Mouse (Mus musculus) kidney, embryonic 14.5 days (tissue): Measurements from ENCODE around the gene Ccdc149. TPM values are rescaled to one million over a fixed set of nuclear protein-coding genes. Genes with fewer than 3 reads are reported as not detected.

Source experiments
- ATAC-seq: fragments of 200-750 bp; cut with Nextera tagmentation; 2 replicates; pipeline ENCODE4 v1.8.0; 2017; ENCODE audit warnings: moderate number of reproducible peaks, mild to moderate bottlenecking, moderate TSS enrichment, moderate library complexity; ENCODE audit not compliant: low FRiP score, low TSS enrichment
- H3K27ac ChIP-seq: fragments of 300-500 bp; sonication (generic); 2 replicates; pipeline ENCODE4 v1.5.1; 2014; ENCODE audit warnings: low read depth, mild to moderate bottlenecking, low read length, moderate library complexity, mixed read lengths
- H3K27me3 ChIP-seq: fragments of 300-500 bp; sonication (generic); 2 replicates; pipeline ENCODE4 v1.6.1; 2014; ENCODE audit warnings: mild to moderate bottlenecking, low read length; ENCODE audit not compliant: control insufficient read depth, insufficient read depth
- H3K36me3 ChIP-seq: fragments of 300-500 bp; sonication (generic); 2 replicates; pipeline ENCODE4 v1.6.1; 2014; ENCODE audit warnings: low read length, mixed read lengths; ENCODE audit not compliant: control insufficient read depth, insufficient read depth
- H3K4me1 ChIP-seq: fragments of 300-500 bp; sonication (generic); 2 replicates; pipeline ENCODE4 v1.6.1; 2014; ENCODE audit warnings: low read length, mixed read lengths; ENCODE audit not compliant: control insufficient read depth, insufficient read depth
- H3K4me2 ChIP-seq: fragments of 300-500 bp; sonication (generic); replicated peaks from 2 replicates; pipeline ENCODE4 v1.6.1; 2014; ENCODE audit warnings: low read depth, mild to moderate bottlenecking, low read length
- H3K4me3 ChIP-seq: fragments of 300-500 bp; sonication (generic); 2 replicates; pipeline ENCODE4 v1.5.1; 2014; ENCODE audit warnings: mild to moderate bottlenecking, low read length
- H3K9ac ChIP-seq: fragments of 300-500 bp; sonication (generic); 2 replicates; pipeline ENCODE4 v1.6.1; 2014; ENCODE audit warnings: low read depth, mild to moderate bottlenecking, low read length, moderate library complexity
- H3K9me3 ChIP-seq: fragments of 300-500 bp; sonication (generic); 2 replicates; pipeline ENCODE4 v1.6.1; 2016; ENCODE audit warnings: low read length; ENCODE audit not compliant: control insufficient read depth
- WGBS: fragments of 180-500 bp; shearing (Covaris S2); extraction: QIAGEN DNeasy Blood & Tissue Kit; methylation state at CpG from one replicate; pipeline ENCODE4 v1.1.7; 2014; 5-methylcytosine and 5-hydroxymethylcytosine counted together
- polyA plus RNA-seq: library from polyadenylated mRNA; unstranded; fragments of >200 nt; fragmentation: Nextera tagmentation; extraction: Ambion mirVana; gene quantifications from 2 replicates; pipeline ENCODE4 v1.2.1, GENCODE M21; 2014

The Ccdc149 gene
- polyA plus RNA-seq, 1 experiment from 2014 or later, result 2.1 TPM

DNA sequence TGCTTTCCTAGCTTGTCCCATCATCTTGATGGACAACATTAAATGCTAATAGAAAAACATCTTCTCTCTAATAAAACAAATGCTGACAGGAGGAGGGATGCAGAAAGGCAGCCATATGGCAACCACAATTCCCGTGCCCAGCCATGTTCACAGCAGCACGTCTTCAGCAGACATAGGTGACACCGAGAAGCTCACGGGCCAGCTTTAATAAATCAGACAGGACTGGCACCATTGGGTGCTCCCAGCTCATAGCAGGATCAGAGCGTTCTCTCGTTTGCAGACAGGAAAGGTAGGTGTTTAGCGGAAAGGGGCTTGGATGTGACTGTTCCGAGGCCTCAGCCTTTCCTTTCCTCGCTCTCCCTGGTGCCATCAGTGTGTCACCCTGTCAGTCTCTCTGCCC, 95.5 kb downstream of the Ccdc149 start:
- no peak overlapping the region for H3K4me2 ChIP-seq
- 69% methylated on average over 9 of the region's 9 CpGs for WGBS
- H3K27ac ChIP-seq, result no peak overlapping the region
- H3K9me3 ChIP-seq, result no peaks in the 10 kb centered on the region
- H3K9ac ChIP-seq, result no peak overlapping the region
- ATAC-seq, result no peak
- no peaks in the 10 kb centered on the region for H3K4me1 ChIP-seq
- H3K27me3 ChIP-seq, result no peaks in the 10 kb centered on the region
- no peaks in the 10 kb centered on the region for H3K36me3 ChIP-seq
- no peak overlapping the region for H3K4me3 ChIP-seq

DNA sequence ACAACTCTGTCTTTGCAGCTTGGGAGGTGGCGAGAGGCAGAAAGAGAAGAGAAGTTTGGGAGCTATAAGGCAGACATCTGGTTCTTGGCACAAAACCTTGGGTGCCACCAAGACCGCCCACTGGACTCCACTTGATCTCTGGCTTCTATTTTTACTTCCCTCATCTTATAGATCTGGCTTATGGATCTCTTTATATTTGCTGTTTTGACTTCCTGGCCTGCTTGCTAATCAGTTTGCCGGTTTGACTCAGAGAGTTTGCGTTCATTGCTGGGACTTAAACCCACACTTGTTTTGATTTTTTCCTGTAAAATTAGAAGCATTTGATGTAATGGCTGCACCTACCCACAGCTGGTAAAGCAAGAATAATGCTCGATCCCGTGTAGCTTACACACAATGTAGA, 100.4 kb downstream of the Ccdc149 start:
- Histone ChIP-seq H3K4me2 (no peak overlapping the region), H3K27me3 (no peaks in the 10 kb centered on the region), H3K36me3 (no peaks in the 10 kb centered on the region), H3K4me3 (no peak overlapping the region), H3K4me1 (no peaks in the 10 kb centered on the region), H3K9me3 (no peaks in the 10 kb centered on the region), H3K27ac (no peak overlapping the region), H3K9ac (no peak overlapping the region)
- no peak for ATAC-seq
- 86% methylated on average over 6 of the region's 6 CpGs for WGBS

DNA sequence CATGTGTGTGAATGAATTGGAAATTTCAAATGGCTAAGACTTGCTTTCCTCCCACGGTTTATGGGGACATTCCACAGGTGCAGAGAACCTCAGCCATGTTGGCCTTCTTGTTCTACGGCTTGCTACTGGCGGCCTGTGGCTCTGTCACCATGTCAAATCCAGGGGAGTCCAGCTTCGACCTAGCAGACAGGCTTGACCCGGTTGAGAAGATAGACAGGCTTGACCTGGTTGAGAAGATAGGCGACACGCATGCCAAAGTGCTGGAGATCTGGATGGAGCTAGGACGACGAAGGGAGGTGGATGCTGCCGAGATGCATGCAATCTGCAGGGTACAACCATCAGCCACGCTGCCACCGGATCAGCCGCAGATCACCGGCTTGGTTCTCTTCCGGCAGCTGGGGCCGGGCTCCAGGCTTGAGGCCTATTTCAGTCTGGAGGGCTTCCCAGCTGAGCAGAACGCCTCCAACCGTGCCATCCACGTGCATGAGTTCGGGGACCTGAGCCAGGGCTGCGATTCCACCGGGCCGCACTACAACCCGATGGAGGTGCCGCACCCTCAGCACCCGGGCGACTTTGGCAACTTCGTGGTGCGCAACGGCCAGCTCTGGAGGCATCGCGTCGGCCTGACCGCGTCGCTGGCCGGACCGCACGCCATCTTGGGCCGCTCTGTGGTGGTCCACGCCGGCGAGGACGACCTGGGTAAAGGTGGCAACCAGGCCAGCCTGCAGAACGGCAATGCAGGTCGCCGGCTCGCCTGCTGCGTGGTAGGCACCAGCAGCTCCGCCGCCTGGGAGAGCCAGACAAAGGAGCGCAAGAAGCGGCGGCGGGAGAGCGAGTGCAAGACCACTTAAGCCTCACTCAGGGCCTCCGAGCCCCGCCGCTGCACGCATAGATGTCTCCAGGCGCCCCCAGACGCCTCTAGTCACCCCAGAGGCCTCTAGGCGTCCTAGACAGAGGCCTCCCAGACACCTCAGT, 103.2 kb downstream of the Ccdc149 start:
- H3K9ac ChIP-seq, result no peak overlapping the region

DNA sequence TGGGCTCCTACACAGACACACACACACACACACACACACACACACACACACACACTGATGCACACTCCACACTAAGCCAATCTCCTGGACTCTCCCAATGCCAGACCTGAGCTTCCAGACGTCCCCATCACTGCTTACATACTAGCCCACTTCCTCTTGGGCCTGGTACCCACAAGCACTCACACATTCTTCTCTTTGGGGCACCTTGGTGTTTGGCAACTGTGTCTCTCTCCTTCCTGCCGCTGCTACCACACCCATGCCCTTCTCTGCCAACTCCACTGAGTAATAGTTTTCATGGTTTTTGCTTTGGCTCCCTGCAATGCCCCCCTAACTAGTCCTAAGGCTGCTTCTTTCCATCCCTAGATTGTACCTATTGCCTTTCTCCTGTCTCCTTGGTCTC, 104.7 kb downstream of the Ccdc149 start:
- Histone ChIP-seq H3K9me3 (no peaks in the 10 kb centered on the region), H3K4me3 (no peak overlapping the region), H3K27me3 (no peaks in the 10 kb centered on the region), H3K27ac (no peak overlapping the region), H3K9ac (no peak overlapping the region), H3K4me2 (no peak overlapping the region), H3K4me1 (peaks cover 10% of the 10 kb centered on the region; the same call in 1 of the 2 replicates), H3K36me3 (no peaks in the 10 kb centered on the region)
- WGBS, result 74% methylated on average over 2 of the region's 2 CpGs
- no peak for ATAC-seq

More for the DNA sequence above, 103.2 kb downstream of the Ccdc149 start:
- Histone ChIP-seq H3K4me1 (peaks cover 10% of the 10 kb centered on the region; the same call in 1 of the 2 replicates), H3K36me3 (no peaks in the 10 kb centered on the region), H3K4me3 (no peak overlapping the region), H3K9me3 (no peaks in the 10 kb centered on the region), H3K27ac (no peak overlapping the region), H3K4me2 (peak overlapping the region; percentile 24; the same call in 1 of the 2 replicates), H3K27me3 (no peaks in the 10 kb centered on the region)
- WGBS, result 68% methylated on average over 60 of the region's 63 CpGs
- no peak for ATAC-seq

DNA sequence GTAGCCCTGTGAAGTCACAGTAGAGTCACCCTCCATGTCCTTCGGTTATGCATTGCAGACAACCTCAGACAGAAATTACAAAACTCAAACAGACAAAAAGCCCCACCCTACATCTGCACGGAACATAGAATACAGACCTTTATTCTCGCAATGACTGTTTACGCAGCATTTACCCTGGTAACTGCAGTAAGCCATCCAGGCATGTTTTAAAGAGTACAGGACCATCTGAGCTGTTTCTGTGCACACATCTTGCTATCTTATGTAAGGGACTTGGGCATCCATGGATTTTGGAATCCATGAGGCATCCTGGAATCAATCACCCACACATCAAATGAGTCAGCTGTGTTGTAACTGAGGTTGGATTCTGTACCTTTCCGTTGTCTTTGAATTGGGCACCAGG, 105.4 kb downstream of the Ccdc149 start:
- 93% methylated on average over 5 of the region's 5 CpGs for WGBS
- ATAC-seq, result no peak
- Histone ChIP-seq H3K27ac (no peak overlapping the region), H3K4me3 (no peak overlapping the region), H3K4me1 (peaks cover 10% of the 10 kb centered on the region; the same call in 1 of the 2 replicates), H3K27me3 (no peaks in the 10 kb centered on the region), H3K9ac (no peak overlapping the region), H3K36me3 (no peaks in the 10 kb centered on the region), H3K9me3 (no peaks in the 10 kb centered on the region), H3K4me2 (no peak overlapping the region)

DNA sequence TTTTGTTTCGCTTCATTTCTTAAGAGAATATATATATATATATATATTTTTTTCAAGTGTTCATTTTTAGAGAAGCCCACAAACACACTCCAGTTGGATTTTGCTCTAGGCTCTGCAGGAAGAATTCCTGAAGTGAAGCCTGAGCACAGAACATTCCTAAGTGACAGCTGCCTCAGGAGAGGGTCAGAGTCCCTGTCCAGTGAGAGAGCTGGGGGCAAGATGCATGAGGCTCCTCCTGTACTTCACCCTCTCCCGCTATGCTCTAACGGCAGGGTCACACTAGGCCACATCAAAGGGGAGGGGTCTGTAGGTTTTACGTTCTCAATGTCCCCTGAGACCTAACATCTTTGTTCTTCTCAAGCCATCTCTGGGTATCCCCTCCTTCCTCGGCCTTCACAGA, 106.8 kb downstream of the Ccdc149 start:
- no peaks in the 10 kb centered on the region for H3K9me3 ChIP-seq
- no peak overlapping the region for H3K9ac ChIP-seq
- WGBS, result 36% methylated on average over 5 of the region's 5 CpGs
- peaks cover 10% of the 10 kb centered on the region; the same call in 1 of the 2 replicates for H3K4me1 ChIP-seq
- H3K27me3 ChIP-seq, result no peaks in the 10 kb centered on the region
- no peak for ATAC-seq
- no peak overlapping the region for H3K4me3 ChIP-seq
- H3K27ac ChIP-seq, result no peak overlapping the region
- no peak overlapping the region for H3K4me2 ChIP-seq
- no peaks in the 10 kb centered on the region for H3K36me3 ChIP-seq

DNA sequence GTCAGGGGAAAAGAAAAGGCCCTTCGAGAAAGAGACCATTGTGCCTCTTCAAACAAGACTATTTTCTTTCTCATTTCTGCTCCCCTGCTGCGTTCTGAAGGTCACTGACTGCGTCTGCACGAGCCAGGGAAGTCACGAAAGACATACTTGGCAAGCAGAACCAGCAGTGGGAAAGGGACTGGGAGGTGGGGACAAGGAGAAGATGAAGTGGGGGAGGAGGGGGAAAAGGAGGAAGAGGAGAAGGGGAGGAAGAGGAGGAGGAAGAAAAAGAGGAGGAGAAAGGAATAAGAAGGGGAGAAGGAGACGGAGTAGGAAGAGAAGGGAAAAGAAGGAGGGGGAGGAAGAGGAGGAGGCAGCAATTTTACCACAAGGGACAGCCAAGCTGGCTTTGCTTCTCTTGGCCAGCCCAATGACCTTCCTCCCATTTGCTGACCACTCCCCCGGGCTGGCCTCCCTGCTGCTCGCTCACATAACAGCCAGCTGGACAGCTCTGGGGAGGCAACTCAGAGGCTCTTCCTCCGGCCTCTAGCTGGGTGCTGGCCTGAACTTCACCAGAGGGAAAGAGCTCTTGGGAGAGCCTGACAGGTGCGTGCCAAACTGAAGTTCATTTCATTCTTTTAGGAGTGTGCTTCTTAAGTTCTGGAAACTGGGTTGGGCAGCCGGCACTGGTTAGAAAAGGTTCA, 107.7 kb downstream of the Ccdc149 start, which contains the start of gene Sod3:
Gene Sod3, plus strand, starts transcription at position 324 of the 683 bp plus-strand sequence.
- Histone ChIP-seq H3K27me3 (no peaks in the 10 kb centered on the region), H3K9ac (no peak within 1 kb of the TSS), H3K4me1 (peaks cover 10% of the 10 kb centered on the region; the same call in 1 of the 2 replicates), H3K9me3 (no peaks in the 10 kb centered on the region), H3K36me3 (no peaks in the 10 kb centered on the region), H3K4me3 (no peak within 1 kb of the TSS), H3K4me2 (peak within 1 kb of the TSS; percentile 22), H3K27ac (0 out of 2 replicates have a peak within 1 kb of the TSS, but pooled peaks have one; percentile 47)
- peak; percentile 83 for ATAC-seq
- WGBS, result 15% methylated on average over 11 of the region's 11 CpGs

DNA sequence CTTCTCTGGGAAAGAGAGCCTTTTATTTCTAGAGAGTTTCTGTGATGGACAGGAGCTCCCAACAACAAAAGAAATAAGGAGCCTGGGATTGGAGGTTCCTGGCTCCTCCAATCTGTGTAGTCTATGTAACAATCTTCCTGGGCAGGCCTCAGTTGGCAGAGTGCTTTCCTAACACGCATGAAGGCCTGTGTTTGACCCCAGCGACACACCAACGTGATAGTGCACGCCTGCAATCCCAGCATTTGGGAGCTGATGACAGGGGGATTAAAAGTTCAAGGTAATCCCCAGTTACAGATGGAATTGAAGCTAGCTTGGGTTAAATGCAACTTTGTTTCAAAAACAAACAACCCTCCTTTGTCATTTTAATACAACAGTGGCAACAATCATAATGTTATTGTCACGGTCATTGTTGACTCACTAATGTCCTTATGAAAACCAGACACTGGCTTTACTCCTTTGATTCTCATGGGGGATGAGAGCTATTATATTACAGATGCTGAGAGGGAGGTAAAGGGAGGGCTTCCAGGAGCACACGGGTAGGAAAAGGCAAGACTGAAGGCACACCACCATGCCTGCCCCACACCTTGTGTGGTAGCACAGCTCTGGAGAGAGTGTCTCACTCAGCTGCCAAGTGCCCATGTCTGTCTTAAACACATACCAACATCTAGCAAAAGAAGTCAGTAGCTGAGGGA, 108.4 kb downstream of the Ccdc149 start:
- Histone ChIP-seq H3K9ac (no peak overlapping the region), H3K4me1 (peaks cover 10% of the 10 kb centered on the region; the same call in 1 of the 2 replicates), H3K4me3 (no peak overlapping the region), H3K9me3 (no peaks in the 10 kb centered on the region), H3K36me3 (no peaks in the 10 kb centered on the region), H3K27me3 (no peaks in the 10 kb centered on the region), H3K4me2 (no peak overlapping the region; the same call in 1 of the 2 replicates), H3K27ac (no peak overlapping the region)
- ATAC-seq, result no peak
- WGBS, result 52% methylated on average over 6 of the region's 6 CpGs
